In the genomic region with DNA sequence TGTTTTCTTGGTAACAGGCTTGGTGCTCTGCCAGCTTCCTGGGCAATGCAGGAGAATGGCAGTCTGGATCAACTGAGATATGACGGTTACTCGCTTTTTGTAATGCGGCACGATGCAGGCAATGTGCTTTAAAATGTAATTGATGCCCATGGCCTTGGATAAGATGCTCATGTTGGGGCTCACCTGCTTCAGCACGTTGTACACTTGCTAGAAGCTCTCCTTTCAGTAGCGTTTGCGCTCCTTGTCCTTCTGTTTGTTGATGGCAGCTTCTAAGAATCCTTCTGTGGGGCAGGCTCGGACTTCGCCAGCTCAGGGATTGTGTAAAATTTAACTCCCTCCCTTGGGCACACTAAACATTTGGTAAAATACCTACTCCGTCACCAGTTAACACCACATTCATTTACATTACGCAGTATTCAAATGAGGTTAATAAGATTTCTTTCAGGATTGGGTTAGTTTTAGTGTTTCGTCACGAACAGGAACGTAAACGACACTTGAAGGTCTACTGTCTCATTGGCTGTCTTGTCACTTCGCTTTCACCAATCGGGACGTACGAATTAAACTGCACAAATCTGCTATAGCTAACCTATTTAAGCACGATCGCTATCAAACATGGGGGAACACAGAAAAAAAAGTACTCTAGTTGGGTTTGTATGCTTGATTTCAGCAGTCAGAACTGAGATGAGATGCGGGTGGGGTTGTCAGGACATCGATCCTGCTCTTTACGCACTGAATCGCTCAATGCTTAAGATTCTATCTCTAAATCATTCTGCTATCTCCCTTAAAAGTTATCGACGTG, we compare ENCODE assay signal across 8 mouse cellular contexts. TPM values are rescaled to one million over a fixed set of nuclear protein-coding genes. Genes with fewer than 3 reads are reported as not detected.
DNase-seq lines count a peak whose midpoint lies in the region; ATAC-seq and TF ChIP-seq lines count a peak whose summit lies in the region.

A gene (minus strand): TSS at position 392 of the 799 bp plus-strand sequence.

- no peaks in the 10 kb centered on the region for H3K36me3 ChIP-seq in hindbrain, embryonic 10.5 days
- no peaks in the 10 kb centered on the region for H3K36me3 ChIP-seq in lung, embryonic 15.5 days

- H3K4me2 ChIP-seq in lung, embryonic 15.5 days = peak within 1 kb of the TSS; percentile 89

- no peak for TF ChIP-seq POLR2A in olfactory bulb, adult 2 months (IDR thresholded peaks at IDR 0.05; ENCODE audit: insufficient read depth, low read depth, low read length)

- H3K9me3 ChIP-seq in hindbrain, embryonic 10.5 days = no peaks in the 10 kb centered on the region
- no peaks in the 10 kb centered on the region for H3K9me3 ChIP-seq in lung, embryonic 15.5 days

- H3K27me3 ChIP-seq in hindbrain, embryonic 10.5 days (ENCODE audit: insufficient read depth, poor library complexity, severe bottlenecking) = no peaks in the 10 kb centered on the region; the same call in 1 of the 2 replicates
- no peaks in the 10 kb centered on the region for H3K27me3 ChIP-seq in lung, embryonic 15.5 days

- H3K27ac ChIP-seq in hindbrain, embryonic 10.5 days = peak within 1 kb of the TSS; percentile 95
- peak within 1 kb of the TSS; percentile 100 for H3K27ac ChIP-seq in lung, embryonic 15.5 days
- H3K27ac ChIP-seq in olfactory bulb, adult 2 months (ENCODE audit: insufficient read depth, low read depth, low read length) = peak within 1 kb of the TSS; percentile 98

- peaks cover 19% of the 10 kb centered on the region for H3K4me1 ChIP-seq in hindbrain, embryonic 10.5 days (replicated peaks)
- H3K4me1 ChIP-seq in lung, embryonic 15.5 days = peaks cover 13% of the 10 kb centered on the region; the same call in 1 of the 2 replicates
- no peaks in the 10 kb centered on the region for H3K4me1 ChIP-seq in olfactory bulb, adult 2 months (ENCODE audit: control insufficient read depth, insufficient read depth, low read length)

- H3K9ac ChIP-seq in lung, embryonic 15.5 days = peak within 1 kb of the TSS; percentile 99

- peak; percentile 88 for DNase-seq in NIH3T3 (ENCODE audit: low read depth)
- peak; percentile 87 for DNase-seq in cerebellum, adult 9-11 months
- peak; percentile 84 to 88 for DNase-seq in frontal cortex, adult 2 months (ENCODE audit: extremely low spot score in 1 of 2, low spot score in 1 of 2)
- DNase-seq in hindbrain, embryonic 10.5 days (ENCODE audit: low spot score) = peak; percentile 76
- DNase-seq in layer of hippocampus, adult 9-10 months (ENCODE audit: low spot score) = peak; percentile 83
- DNase-seq in thymus, adult 18-20 months = peak; percentile 15 to 62

- peak; percentile 87 for ATAC-seq in lung, embryonic 15.5 days (ENCODE audit: borderline replicate concordance, extremely low read depth, low FRiP score, low TSS enrichment)

- WGBS in hindbrain, embryonic 10.5 days = 2% methylated on average over 27 of the region's 27 CpGs
- under 1% methylated on average over 27 of the region's 27 CpGs for WGBS in lung, embryonic 15.5 days
- under 1% methylated on average over 27 of the region's 27 CpGs for WGBS in olfactory bulb, adult 2 months

- TF ChIP-seq CTCF in olfactory bulb, adult 2 months (IDR thresholded peaks at IDR 0.05; ENCODE audit: insufficient read depth, low read depth, low read length) = no peak

- peak within 1 kb of the TSS; percentile 71 for H3K4me3 ChIP-seq in hindbrain, embryonic 10.5 days
- H3K4me3 ChIP-seq in lung, embryonic 15.5 days = peak within 1 kb of the TSS; percentile 73
- peak within 1 kb of the TSS; percentile 60 for H3K4me3 ChIP-seq in olfactory bulb, adult 2 months (ENCODE audit: insufficient read depth, low read depth, low read length)

RNA-seq across cellular contexts. Expression of the gene that starts here (rescaled TPM):
- polyA plus RNA-seq in frontal cortex, adult 2 months (2012; rRNA removed) = 4.3 and 4.7 TPM in 2 replicates
- 2.5 and 2.7 TPM in 2 replicates for polyA plus RNA-seq in hindbrain, embryonic 10.5 days (2016; fragmentation: Nextera tagmentation; extraction: Ambion mirVana)
- polyA plus RNA-seq in lung, embryonic 15.5 days (2015; fragmentation: Nextera tagmentation; extraction: Ambion mirVana) = 2.5 and 3.6 TPM in 2 replicates
- polyA plus RNA-seq in olfactory bulb, adult 2 months (2012; ENCODE audit: insufficient read depth, insufficient read length, low replicate concordance, missing spikeins) = not detected in 2 replicates

Comparison
In these comparisons a context has a peak if more than half of its experiments do, and no peak if none do; other contexts are left out.
1. Peak in every context shown above with its lines: DNase-seq, ATAC-seq, H3K4me3 ChIP-seq and H3K27ac ChIP-seq.